Mouse (Mus musculus): ENCODE data around the gene Olfr895. TPM values are rescaled to one million over a fixed set of nuclear protein-coding genes. Genes with fewer than 3 reads are reported as not detected.

The Olfr895 gene
- polyA plus RNA-seq (2016; fragmentation: Nextera tagmentation; extraction: Ambion mirVana) = not detected in 2 replicates

DNA sequence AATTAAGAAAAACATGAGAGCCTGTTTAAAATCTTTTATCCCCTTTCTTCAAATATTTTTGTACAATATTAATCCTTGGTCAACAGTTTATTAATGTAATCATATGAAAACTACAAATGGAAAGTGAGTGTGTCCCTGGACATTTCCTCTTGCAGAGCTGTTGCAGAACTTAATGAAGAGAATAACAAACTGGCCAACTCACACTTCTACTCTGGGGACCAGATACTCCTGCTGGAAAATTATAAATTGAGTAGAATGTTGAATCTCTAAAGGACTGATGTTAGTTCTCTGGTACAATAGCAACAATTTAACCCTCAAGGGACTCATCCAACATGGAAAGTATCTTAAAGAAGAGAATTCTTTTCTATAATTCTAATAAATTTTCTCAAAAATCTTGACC lies at the start of gene Olfr895:
Gene Olfr895 (plus strand): TSS at position 301 of the 400 bp plus-strand sequence.
- no peaks in the 10 kb centered on the region for H3K36me3 ChIP-seq (replicated peaks)
- H3K4me3 ChIP-seq = no peak within 1 kb of the TSS
- no peaks in the 10 kb centered on the region for H3K27me3 ChIP-seq (replicated peaks; ENCODE audit: low read depth, poor library complexity, severe bottlenecking)
- H3K4me1 ChIP-seq = no peaks in the 10 kb centered on the region
- no peak for DNase-seq (ENCODE audit: low spot score)
- no peak within 1 kb of the TSS for H3K27ac ChIP-seq (replicated peaks)
- no peaks in the 10 kb centered on the region for H3K9me3 ChIP-seq

DNA sequence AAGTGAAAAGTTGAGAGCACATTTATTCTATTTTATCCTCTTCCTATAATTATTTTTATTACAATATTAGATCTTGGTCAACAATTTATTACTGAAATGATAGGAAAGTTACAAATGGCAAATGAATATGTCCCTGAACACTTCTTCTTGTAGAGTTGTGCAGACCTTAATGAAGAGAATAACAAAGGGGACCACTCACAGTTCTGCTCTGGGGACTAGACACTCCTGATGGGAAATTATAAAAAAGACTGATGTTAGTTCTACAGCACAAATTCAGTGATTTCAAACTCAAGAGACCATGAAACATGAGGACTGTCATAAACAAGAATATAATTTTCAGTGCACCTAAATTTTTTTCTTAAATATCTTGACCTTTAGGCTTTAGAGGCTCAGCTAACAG lies 15.2 kb upstream of the Olfr895 start, which contains the start of gene Olfr143:
Gene Olfr143 (plus strand): TSS at position 301 of the 400 bp plus-strand sequence.
- no peaks in the 10 kb centered on the region for H3K27me3 ChIP-seq (replicated peaks; ENCODE audit: low read depth, poor library complexity, severe bottlenecking)
- H3K4me3 ChIP-seq = no peak within 1 kb of the TSS
- no peaks in the 10 kb centered on the region for H3K9me3 ChIP-seq
- H3K27ac ChIP-seq (replicated peaks) = no peak within 1 kb of the TSS
- no peak for DNase-seq (ENCODE audit: low spot score)
- no peaks in the 10 kb centered on the region for H3K4me1 ChIP-seq
- no peaks in the 10 kb centered on the region for H3K36me3 ChIP-seq (replicated peaks)

DNA sequence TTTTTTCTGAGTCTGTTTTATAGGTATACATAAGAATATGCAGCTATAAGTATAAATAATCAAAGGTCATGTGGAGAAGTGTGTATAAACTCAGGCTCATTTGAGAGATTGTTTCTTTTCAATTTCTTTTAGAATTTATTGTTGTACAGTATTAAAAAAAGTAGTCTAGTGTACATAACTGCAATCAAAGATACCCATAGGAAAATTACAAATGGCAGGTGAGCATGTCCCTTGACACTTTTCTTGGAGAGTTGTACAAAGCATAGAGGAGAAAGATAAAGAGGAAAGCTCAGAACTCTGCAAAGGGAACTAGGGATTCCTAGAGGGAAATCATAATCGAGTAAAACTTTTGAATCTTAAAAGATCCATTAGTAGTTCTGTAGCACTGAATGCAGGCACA lies 23.2 kb downstream of the Olfr895 start, which contains the start of gene Olfr896-ps1:
Gene Olfr896-ps1 (plus strand): TSS at position 301 of the 400 bp plus-strand sequence.
- H3K4me3 ChIP-seq = no peak within 1 kb of the TSS
- no peak for DNase-seq (ENCODE audit: low spot score)
- H3K27ac ChIP-seq (replicated peaks) = no peak within 1 kb of the TSS
- WGBS = 83% methylated on average over 1 of the region's 1 CpGs
- H3K27me3 ChIP-seq (replicated peaks; ENCODE audit: low read depth, poor library complexity, severe bottlenecking) = no peaks in the 10 kb centered on the region
- H3K4me1 ChIP-seq = no peaks in the 10 kb centered on the region
- H3K9me3 ChIP-seq = no peaks in the 10 kb centered on the region
- H3K36me3 ChIP-seq (replicated peaks) = no peaks in the 10 kb centered on the region

Other genes with a start within 250 kb of the Olfr895 start
- gene Olfr883, start 242.0 kb upstream of the Olfr895 start, polyA plus RNA-seq (2016; fragmentation: Nextera tagmentation; extraction: Ambion mirVana) = not detected in 2 replicates
- gene Olfr884, start 221.3 kb upstream of the Olfr895 start, polyA plus RNA-seq (2016; fragmentation: Nextera tagmentation; extraction: Ambion mirVana) = not detected in 2 replicates
- not detected in 2 replicates for gene Olfr885, start 206.5 kb upstream of the Olfr895 start, polyA plus RNA-seq (2016; fragmentation: Nextera tagmentation; extraction: Ambion mirVana)
- gene Olfr887, start 183.8 kb upstream of the Olfr895 start, polyA plus RNA-seq (2016; fragmentation: Nextera tagmentation; extraction: Ambion mirVana) = not detected in 2 replicates
- gene Olfr888, start 159.7 kb upstream of the Olfr895 start, polyA plus RNA-seq (2016; fragmentation: Nextera tagmentation; extraction: Ambion mirVana) = not detected in 2 replicates
- gene Olfr889, start 152.7 kb upstream of the Olfr895 start, polyA plus RNA-seq (2016; fragmentation: Nextera tagmentation; extraction: Ambion mirVana) = 0.19 and 0.26 TPM in 2 replicates
- not detected in 2 replicates for gene Olfr890, start 125.3 kb upstream of the Olfr895 start, polyA plus RNA-seq (2016; fragmentation: Nextera tagmentation; extraction: Ambion mirVana)
- not detected in 2 replicates for gene Olfr891, start 87.0 kb upstream of the Olfr895 start, polyA plus RNA-seq (2016; fragmentation: Nextera tagmentation; extraction: Ambion mirVana)
- gene Olfr893, start 59.5 kb upstream of the Olfr895 start, polyA plus RNA-seq (2016; fragmentation: Nextera tagmentation; extraction: Ambion mirVana) = not detected in 2 replicates
- not detected in 2 replicates for gene Olfr894, start 49.8 kb upstream of the Olfr895 start, polyA plus RNA-seq (2016; fragmentation: Nextera tagmentation; extraction: Ambion mirVana)
- gene Olfr143, start 15.1 kb upstream of the Olfr895 start, polyA plus RNA-seq (2016; fragmentation: Nextera tagmentation; extraction: Ambion mirVana) = not detected in 2 replicates
- gene Olfr896-ps1, start 23.3 kb downstream of the Olfr895 start, polyA plus RNA-seq (2016; fragmentation: Nextera tagmentation; extraction: Ambion mirVana) = not detected in 2 replicates
- not detected in 2 replicates for gene Olfr25, start 61.2 kb downstream of the Olfr895 start, polyA plus RNA-seq (2016; fragmentation: Nextera tagmentation; extraction: Ambion mirVana)
- not detected in 2 replicates for gene Olfr898, start 80.6 kb downstream of the Olfr895 start, polyA plus RNA-seq (2016; fragmentation: Nextera tagmentation; extraction: Ambion mirVana)
- gene Olfr250, start 99.0 kb downstream of the Olfr895 start, polyA plus RNA-seq (2016; fragmentation: Nextera tagmentation; extraction: Ambion mirVana) = not detected in 2 replicates
- not detected in 2 replicates for gene Olfr251, start 109.2 kb downstream of the Olfr895 start, polyA plus RNA-seq (2016; fragmentation: Nextera tagmentation; extraction: Ambion mirVana)
- gene Olfr147, start 133.8 kb downstream of the Olfr895 start, polyA plus RNA-seq (2016; fragmentation: Nextera tagmentation; extraction: Ambion mirVana) = not detected in 2 replicates
- not detected in 2 replicates for gene Olfr901, start 161.6 kb downstream of the Olfr895 start, polyA plus RNA-seq (2016; fragmentation: Nextera tagmentation; extraction: Ambion mirVana)
- not detected in 2 replicates for gene Olfr902, start 179.8 kb downstream of the Olfr895 start, polyA plus RNA-seq (2016; fragmentation: Nextera tagmentation; extraction: Ambion mirVana)
- gene Olfr904, start 195.3 kb downstream of the Olfr895 start, polyA plus RNA-seq (2016; fragmentation: Nextera tagmentation; extraction: Ambion mirVana) = not detected in 2 replicates
- not detected in 2 replicates for gene Olfr905, start 203.3 kb downstream of the Olfr895 start, polyA plus RNA-seq (2016; fragmentation: Nextera tagmentation; extraction: Ambion mirVana)
- not detected in 2 replicates for gene Olfr906, start 219.2 kb downstream of the Olfr895 start, polyA plus RNA-seq (2016; fragmentation: Nextera tagmentation; extraction: Ambion mirVana)
- not detected in 2 replicates for gene Olfr907, start 227.9 kb downstream of the Olfr895 start, polyA plus RNA-seq (2016; fragmentation: Nextera tagmentation; extraction: Ambion mirVana)